Mouse (Mus musculus) CD4-positive, CD25-positive, alpha-beta regulatory T cell, adult 2 months (primary cell): ENCODE data around the gene Fkbp15.
"Not testable (repeated sequence)": the region's sequence is repeated elsewhere in the genome, so short reads cannot be mapped to it uniquely, and the experiment has no call there.

Experiments used
- DNase-seq: peaks from one replicate; pipeline ENCODE4 v3.0.0-alpha.2; 2012; ENCODE audit warnings: low read depth, low spot score

The Fkbp15 gene

DNA sequence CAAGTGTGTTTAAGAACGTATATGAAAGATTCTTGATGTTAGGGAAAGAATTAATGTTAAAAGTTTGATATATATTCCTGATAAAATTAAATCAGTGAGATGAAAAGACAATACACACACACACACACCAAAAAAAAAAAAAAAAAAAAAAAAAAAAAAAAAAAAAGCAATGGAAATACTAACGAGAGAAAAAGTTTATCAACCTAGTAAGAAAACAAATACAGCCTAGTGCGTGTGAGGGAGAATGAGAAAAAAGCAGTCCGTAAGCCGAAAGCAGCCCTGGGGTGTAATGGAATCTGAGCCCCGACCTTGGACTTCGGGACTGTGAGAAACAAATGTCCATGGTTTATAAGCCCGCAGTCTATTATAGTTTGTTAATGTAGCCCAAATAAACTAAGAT lies 74.8 kb downstream of the Fkbp15 start:
- no peak for DNase-seq

DNA sequence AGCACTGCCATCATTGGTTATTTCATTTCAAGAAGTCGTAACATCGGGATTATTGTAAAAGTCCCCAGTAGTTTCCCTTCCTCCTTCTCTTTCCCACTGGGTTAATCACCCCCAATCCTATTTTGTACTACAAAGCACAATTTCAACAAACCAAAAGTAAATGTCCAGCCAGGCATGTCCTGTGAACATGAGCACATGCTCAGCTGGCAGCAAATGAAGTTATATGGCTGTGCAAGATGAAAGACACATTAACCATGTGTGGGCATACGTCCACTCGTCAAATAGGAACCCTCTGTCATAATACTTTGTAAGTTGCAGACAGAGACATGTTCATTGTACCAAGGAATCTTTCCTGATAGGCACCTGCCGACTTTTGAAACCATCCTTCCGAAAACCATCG lies 77.4 kb downstream of the Fkbp15 start:
- no peak for DNase-seq

DNA sequence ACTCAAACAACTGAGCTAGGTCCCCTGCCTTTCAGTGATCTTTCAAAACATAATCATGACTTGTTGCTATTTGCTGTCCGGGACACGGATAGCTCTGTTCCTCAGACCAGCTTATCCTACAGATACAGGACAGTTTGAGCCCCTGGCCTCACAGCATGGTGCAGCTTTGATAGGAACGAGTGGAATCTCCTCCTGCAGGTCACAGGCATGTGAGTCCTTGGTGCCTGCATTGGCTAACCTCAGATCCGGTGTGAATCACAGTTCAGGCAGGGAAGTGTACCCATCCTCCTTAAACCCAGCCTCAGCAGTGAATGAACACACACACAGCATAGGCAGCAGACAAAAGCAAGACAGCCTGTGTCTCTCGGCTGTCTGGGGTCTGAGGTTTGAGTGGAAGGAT lies 79.0 kb downstream of the Fkbp15 start:
- DNase-seq, result no peak

DNA sequence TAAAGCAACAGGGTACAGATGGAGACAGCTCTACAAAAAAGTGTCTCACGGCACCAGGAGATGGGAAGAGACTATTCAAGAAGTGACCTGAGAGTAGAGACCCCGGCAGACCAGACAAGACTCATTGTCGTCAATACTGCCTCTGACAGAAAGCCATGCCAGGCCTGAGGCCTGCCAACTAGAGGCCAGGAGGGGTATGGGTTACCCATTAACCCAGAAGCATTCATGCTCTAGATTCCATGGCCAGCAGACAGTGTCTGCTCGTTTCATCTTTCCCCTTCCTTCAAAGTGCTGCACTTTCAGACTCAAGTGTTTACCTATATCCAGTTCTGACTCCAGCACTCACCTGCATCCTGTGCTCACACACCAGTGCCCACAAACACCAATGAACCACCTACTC lies 82.3 kb downstream of the Fkbp15 start:
- no peak for DNase-seq

DNA sequence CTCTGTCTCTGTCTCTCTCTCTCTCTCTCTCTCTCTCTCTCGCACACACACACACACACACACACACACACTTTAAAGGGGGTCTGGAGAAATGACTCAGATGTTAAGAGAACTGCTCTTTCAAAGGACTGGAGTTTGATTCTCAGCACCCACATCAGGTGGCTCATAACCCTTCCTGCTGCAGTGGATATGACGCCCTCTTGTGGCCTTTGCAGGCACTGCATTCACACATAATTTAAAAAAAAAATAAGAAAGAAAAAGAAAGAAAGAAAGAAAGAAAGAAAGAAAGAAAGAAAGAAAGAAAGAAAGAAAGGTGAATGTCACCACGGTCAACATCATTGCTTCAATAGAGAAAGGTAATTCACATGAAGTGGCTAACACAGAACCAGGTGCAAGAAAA lies 83.1 kb downstream of the Fkbp15 start:
- DNase-seq, result no peak

DNA sequence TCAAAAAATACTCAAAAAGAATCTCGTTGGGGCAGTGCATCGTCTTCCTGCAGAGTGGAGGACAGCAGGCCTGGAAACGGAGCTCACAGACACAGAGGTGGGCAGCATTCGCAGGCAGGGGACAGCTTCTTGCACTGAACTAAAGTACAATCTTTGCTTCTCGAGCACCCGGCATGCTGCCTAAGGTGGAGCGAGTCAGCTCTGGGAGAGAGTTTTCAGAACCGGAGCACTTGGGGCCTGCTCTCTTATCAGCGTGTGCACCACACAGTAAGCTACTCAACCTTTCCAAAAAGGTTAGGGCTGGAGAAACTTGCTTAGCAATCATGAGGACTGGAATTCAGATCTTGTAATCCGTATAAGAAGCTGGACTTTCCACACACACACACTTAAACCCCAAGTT lies 83.7 kb downstream of the Fkbp15 start:
- DNase-seq, result no peak

DNA sequence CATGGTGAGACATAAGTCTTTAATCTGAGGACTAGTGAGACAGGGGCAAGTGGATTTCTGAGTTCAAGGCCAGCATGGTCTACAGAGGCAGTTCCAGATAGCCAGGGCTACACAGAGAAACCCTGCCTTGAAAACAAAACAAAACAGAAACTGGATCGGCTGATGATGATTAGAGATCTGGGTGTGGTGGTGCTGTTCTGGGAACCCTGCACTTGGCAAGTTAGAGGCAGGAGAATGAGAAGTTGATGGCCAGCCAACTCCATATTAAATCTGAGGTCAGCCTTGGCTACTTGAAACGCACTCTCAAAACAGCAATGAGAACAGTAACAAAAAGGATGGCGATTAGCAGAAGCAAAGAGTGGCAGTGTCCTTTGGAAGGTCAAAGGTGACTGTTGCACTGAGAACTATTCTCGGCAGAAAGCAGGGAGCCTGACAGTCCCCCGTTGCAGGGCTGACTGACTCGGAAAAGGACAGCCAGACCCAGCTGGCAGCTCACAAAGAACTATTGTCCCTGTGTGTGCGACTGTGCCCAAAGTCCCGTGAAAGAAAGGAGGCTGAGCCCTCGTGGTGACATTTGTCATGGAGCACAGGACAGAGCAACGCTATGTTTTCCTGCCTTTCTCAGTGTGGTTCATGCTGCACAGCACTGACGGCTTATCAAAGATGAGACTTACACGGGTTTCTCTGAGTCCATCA lies 85.4 kb downstream of the Fkbp15 start:
- DNase-seq, result no peak

DNA sequence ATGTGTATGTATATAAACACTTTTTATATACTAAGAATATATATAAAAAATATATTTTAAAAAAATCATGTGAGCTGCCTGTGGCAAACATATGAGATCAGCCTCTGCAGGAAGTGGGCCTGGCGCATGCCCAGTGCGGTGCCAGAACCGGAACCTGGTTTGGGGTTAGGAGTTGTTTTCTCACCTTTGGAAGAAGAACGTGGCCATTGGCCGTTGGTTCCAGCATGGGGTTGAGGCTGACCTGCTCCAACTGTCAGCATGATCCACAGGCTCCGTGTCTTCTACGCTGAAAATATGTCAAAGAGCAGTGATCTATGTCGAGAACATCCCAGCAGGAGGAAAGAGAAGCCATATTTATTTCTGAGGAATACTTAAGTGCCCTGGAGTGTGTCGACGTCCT lies 86.4 kb downstream of the Fkbp15 start:
- DNase-seq, result no peak

DNA sequence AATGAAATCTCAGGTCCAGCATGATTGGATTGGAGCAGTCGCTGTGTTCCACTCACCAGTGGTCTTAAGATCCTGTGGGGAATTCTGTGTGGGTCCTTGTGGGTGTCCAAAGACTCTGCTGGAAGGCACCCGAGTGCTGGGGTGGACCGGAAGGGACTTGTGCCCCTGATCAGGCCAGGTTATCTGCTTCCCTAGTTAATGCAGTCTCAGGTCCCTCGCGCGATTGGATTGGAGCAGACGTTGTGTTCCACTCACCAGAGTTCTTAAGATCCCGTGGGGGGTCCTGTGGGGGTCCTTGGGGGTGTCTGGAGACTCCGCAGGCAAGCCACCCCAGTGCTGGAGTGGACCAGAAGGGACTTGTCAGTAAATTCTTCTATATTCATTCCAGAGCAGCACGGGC lies 87.7 kb downstream of the Fkbp15 start:
- no peak for DNase-seq

DNA sequence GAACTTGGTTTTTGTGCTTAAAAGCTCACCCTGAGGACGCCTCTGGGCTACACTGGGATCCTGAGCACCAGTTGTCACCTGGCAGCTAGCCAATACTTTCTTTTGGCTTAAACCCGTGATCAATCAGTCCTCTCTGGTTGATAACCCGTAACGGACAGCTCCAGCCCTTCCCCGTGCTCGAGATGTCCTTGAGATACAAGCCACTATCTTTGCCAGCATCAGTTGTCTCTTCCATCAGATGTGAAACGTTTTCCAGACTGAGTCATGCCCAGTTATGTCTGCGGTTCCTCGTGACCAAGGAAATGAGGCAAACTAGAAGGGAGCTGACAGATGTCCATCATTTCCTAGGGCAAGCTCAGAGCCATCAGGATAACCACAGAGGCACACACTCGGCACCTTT lies 93.2 kb downstream of the Fkbp15 start:
- no peak for DNase-seq

DNA sequence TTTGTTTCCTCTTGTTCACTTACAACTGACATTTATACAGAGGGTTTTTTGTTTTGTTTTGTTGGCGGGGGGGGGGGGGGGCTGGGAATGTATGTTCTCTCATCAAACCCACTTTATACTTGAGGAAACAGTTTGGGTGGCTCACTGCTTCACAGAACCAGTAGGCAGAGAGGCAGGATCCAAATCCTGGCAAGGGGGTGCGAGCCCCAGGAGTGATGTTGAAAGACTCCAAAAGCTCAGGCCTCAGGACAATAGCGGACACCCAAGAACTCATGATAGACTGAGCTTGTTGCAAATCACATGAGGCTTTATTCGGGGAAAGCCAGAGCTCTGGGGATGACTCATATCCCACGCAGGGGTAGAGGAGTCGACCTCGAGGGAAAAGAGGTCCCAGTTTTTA lies 94.3 kb downstream of the Fkbp15 start:
- DNase-seq, result not testable (repeated sequence)

DNA sequence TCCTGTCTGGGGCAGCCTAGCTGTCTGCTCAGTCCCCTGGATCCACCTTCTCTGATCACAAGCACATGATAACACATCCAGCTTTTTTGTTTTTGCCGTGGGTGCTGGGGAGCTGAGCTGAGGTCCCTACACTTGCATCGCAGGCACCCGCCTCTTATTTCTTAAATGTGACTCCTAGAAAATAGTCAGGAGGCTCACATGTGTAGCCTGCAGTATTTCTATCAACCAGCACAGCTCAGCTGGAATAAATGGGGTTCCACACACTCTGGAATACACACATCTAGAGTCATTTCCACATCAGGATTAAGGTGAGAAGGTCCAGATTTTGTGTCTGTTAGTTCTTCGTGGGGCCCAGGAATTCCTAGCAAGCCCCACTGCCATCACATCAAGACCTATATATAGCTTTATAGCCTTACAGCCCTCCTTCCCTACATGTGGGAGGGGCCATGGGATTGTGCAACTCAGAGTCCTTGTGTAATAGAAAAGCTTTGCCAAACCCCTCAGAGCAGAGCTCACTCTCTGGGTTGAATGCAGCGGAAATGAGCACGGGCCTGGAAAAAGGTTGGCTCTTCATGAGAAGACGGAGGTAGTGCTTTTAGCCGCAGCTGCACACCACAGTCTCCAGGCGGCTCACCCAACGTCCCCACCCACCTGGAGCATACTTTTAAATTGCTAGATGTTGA lies 95.1 kb downstream of the Fkbp15 start:
- no peak for DNase-seq

DNA sequence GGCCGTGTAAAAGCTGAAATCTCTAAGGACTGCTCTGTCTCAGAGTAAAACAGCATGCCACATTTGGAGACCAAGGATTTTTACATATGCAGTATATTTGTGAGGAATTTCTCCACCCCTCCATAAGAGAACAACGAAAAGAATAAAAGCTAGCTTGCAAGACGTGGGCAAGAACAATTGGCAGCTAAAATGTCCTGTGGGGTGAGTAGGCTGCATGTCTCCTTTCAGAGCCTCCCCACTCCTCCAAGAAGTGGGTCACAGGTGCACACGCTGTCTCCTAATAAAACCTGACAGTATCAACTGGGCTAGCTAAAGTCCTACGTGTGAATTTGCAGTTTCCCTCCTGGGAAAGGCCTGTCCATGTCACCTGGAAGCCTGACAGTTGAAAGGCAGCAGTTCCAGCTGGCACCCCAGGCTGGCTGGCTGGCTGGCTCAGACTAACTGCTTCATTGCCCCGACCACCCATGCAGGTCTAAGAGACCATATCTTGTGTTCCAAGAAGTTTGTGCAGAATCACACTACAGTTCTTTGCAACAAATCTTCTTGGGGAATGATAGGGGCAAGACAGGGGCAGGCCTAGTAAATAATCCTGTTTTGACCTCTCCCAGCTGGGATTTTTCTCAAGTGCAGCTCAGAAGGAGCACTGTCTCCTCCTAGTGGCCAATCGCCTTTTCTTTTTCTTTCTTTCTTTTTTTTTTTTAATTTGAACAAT lies 97.1 kb downstream of the Fkbp15 start:
- no peak for DNase-seq

DNA sequence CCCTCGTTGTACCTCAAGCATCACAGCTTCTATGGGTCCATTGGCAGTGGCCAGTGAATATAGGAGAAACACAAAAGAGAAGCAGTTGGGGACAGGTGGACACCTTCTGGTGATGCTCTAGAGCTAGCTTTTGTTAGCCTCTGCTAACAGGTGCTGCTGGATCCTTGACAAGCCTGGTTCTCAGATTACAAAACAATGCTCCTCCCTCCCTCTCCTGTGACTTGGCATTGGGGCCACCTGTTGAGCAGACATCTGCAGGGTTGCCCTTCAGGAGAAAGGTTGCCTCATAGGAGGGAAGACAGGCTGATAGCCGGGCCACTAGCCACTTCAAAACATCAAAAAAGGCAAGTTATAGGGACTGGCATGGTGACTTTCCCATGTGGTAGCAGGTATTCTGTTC lies 98.1 kb downstream of the Fkbp15 start, which contains the start of gene Slc31a2:
TSS of gene Slc31a2 (plus strand) at position 287 of the 400 bp plus-strand sequence.
- no peak for DNase-seq

DNA sequence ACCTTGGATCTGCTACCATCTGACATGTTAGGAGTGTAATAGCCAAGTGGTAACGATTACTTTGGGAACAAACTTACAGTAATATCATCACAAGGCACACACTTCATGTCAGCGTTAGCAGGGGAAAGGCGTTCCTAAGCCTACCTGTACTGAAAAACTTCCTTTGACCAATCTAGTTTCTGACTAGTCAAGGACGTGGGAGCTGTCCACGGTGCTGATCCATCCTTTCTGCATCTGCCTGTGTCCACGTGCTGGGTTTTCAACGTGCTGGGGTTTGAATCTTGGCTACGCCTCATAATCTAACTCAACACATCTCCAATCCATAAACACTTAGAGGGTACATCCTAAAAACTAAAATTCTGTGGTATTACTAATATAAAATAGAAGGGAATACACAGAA lies 103.4 kb downstream of the Fkbp15 start:
- peak; percentile 31 for DNase-seq

DNA sequence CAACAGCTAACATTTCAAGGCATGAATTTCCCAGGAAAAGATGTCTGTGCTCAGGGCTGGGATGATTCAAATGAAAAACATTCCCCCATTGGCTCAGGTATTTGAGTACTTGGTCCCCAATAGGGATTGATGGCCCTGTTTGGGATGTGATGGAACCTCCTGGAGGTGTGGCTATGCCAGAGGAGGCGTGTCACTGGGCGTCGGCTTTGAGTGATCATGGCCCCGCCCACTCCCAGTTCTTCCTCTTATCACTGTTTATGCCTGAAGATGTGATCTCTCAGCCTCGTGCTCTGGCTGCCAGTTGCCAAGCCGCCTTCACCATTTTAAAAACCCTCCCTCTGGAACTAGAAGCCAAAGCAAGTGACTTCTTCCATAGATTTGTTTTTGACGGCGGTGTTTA lies 105.8 kb downstream of the Fkbp15 start:
- DNase-seq, result no peak

DNA sequence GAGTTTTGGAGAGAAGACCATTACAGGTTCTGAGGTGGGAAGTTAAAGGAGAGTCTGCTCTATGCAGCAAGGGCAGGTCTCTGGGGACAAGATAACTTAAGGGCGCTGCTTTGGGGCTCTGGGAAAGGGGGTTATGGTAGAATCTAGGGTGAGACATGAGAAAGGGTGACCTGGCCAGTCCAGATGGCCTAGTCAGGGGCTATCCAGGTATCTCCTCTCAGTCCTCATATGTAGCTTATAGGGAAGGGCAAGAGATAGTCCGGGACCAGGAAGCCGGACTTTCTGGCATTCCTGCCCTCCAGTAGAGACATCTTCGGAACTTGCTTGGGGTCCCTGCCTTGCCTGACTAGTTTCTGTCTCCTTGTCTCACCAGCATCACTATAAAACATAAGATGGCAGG lies 108.6 kb downstream of the Fkbp15 start:
- no peak for DNase-seq

DNA sequence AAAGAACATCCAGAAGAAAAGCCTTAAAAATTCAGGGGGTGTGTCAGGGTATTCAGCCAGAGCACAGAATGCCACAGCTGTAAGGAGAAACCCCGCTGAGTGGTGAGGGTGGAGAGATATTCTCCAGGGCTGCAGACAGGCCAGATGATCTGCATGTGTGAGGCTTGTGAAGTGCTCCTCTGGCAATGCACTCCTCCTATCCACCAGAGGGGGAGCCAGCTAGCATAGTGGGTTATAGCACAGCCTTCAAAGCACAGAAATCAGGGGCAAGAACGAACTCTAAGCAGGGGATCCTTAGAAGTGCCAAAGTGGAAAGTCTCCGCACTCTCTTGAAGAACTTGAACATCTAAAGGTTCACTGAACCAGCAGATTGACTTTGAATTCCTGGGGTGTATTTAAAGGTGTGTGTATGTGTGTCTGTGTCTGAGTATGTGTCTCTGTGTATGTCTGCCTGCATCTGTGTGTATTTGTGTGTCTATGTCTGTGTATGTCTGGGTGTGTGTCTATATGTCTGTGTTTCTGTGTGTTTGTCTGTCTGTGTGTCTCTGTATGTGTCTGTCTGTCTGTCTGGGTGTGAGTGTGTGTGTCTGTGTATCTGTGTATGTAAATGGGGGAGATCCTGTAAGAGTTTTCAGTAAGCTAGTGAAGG lies 109.3 kb downstream of the Fkbp15 start:
- no peak for DNase-seq
